Mouse (Mus musculus) B cell, adult 62 days (primary cell): Measurements from ENCODE around the gene Vmn1r5. TPM values are rescaled to one million over a fixed set of nuclear protein-coding genes. Genes with fewer than 3 reads are reported as not detected.

Experiments
- total RNA-seq: library from RNA; stranded (reverse); gene quantifications from 4 replicates; pipeline ENCODE4 v1.2.4, GENCODE M21; 2023

The Vmn1r5 gene
- not detected in 4 replicates for total RNA-seq

GRCm38 (mm10) chr6:56969973-56970372 lies at the start of gene Vmn1r5:
Gene Vmn1r5, plus strand, starts transcription at chr6:56970273.

GRCm38 (mm10) chr6:56923726-56924707 lies 46.1 kb upstream of the Vmn1r5 start, which contains the start of the genes Nt5c3 and Vmn1r4:
Gene Nt5c3, minus strand, starts transcription at chr6:56923932.
Gene Vmn1r4, plus strand, starts transcription at chr6:56924015.

GRCm38 (mm10) chr6:56996943-56997342 lies 26.9 kb downstream of the Vmn1r5 start, which contains the start of gene Vmn1r6:
Gene Vmn1r6, plus strand, starts transcription at chr6:56997243.

GRCm38 (mm10) chr6:57025224-57025623 lies 55.2 kb downstream of the Vmn1r5 start, which contains the start of gene Vmn1r7:
Gene Vmn1r7, minus strand, starts transcription at chr6:57025324.

GRCm38 (mm10) chr6:57031984-57032383 lies 61.9 kb downstream of the Vmn1r5 start, which contains the start of gene Vmn1r8:
Gene Vmn1r8, plus strand, starts transcription at chr6:57032284.

Other genes with a start within 250 kb of the Vmn1r5 start
- 64.4 to 70.3 TPM (median 65.5 TPM) in 4 replicates for gene Kbtbd2, start 172.5 kb upstream of the Vmn1r5 start, total RNA-seq
- 0.18 to 0.30 TPM in 2 of 4 replicates, not detected in the others for gene Fkbp9, start 138.2 kb upstream of the Vmn1r5 start, total RNA-seq
- 53.1 to 65.3 TPM (median 58.3 TPM) in 4 replicates for gene Nt5c3, start 46.3 kb upstream of the Vmn1r5 start, total RNA-seq
- 0.36 TPM in 1 of 4 replicates, not detected in the others for gene Vmn1r4, start 46.3 kb upstream of the Vmn1r5 start, total RNA-seq
- gene Vmn1r6, start 27.0 kb downstream of the Vmn1r5 start, total RNA-seq, result not detected in 4 replicates
- not detected in 4 replicates for gene Vmn1r7, start 55.1 kb downstream of the Vmn1r5 start, total RNA-seq
- not detected in 4 replicates for gene Vmn1r8, start 62.0 kb downstream of the Vmn1r5 start, total RNA-seq
- gene Vmn1r9, start 96.5 kb downstream of the Vmn1r5 start, total RNA-seq, result not detected in 4 replicates
- gene Vmn1r10, start 139.2 kb downstream of the Vmn1r5 start, total RNA-seq, result not detected in 4 replicates
- gene Vmn1r11, start 163.2 kb downstream of the Vmn1r5 start, total RNA-seq, result not detected in 4 replicates
- gene Vmn1r12, start 186.6 kb downstream of the Vmn1r5 start, total RNA-seq, result not detected in 4 replicates
- gene Vmn1r13, start 233.0 kb downstream of the Vmn1r5 start, total RNA-seq, result not detected in 4 replicates